In genomic region chr2:135073014-135073413, GRCm38 (mm10) we compare ENCODE assay signal across 15 mouse cellular contexts.
"Had no signal": no experiment of that assay in that cellular context is flagged by ENCODE, and none has a peak within 500 bp of the region (broad histone marks: within the 10 kb centered on the region; RNA-seq: fewer than 3 reads in every experiment).

No protein-coding gene starts in this region.

- DNase-seq: kidney, adult 9 months; kidney, postnatal 14 days; kidney, postnatal 4 days; layer of hippocampus, adult 9-11 months; liver, embryonic 13.5 days; lung, adult 2 months; lung, postnatal 14 days; lung, postnatal 4 days; midbrain, embryonic 14.5 days; retina, postnatal 1 day; right cerebral cortex, postnatal 25 days; spleen, adult 18-20 months; thymus, postnatal 25 days had no signal

- H3K4me3 ChIP-seq: liver, embryonic 13.5 days; neural tube, embryonic 13.5 days; stomach, embryonic 15.5 days had no signal

- H3K27me3 ChIP-seq: liver, embryonic 13.5 days; neural tube, embryonic 13.5 days; stomach, embryonic 15.5 days had no signal

- H3K36me3 ChIP-seq: liver, embryonic 13.5 days; neural tube, embryonic 13.5 days; stomach, embryonic 15.5 days had no signal
